Mouse (Mus musculus): ENCODE data around the gene Ptges2. TPM values are rescaled to one million over a fixed set of nuclear protein-coding genes. Genes with fewer than 3 reads are reported as not detected.
A peak's percentile ranks its signal among the peaks of the same experiment; 100 is the strongest.

Gene Ptges2
- polyA plus RNA-seq, 1 experiment from 2014 or later = 11.0 TPM

- no peak for ATAC-seq (ENCODE audit: low read depth)
- peak within 1 kb of the TSS; percentile 96 for H3K4me2 ChIP-seq (ENCODE audit: low read depth, low read length)
These were observed 54.4 kb downstream of the Ptges2 start, which contains the start of gene Naif1 for GRCm38 (mm10) chr2:32449761-32450754. Naif1 (plus strand) TSS chr2:32450457.

GRCm38 (mm10) chr2:32450881-32451844 lies 55.5 kb downstream of the Ptges2 start, which contains the start of gene Slc25a25:
Slc25a25 (minus strand) TSS chr2:32451445.
- H3K27me3 ChIP-seq (ENCODE audit: control insufficient read depth, insufficient read depth, low read depth, low read length) = no peaks in the 10 kb centered on the region
- H3K36me3 ChIP-seq (ENCODE audit: control insufficient read depth, insufficient read depth) = no peaks in the 10 kb centered on the region
- H3K4me2 ChIP-seq (ENCODE audit: low read depth, low read length) = peak within 1 kb of the TSS; percentile 96
- under 1% methylated on average over 103 of the region's 103 CpGs for WGBS (ENCODE audit: insufficient replicate concordance)
- peak within 1 kb of the TSS; percentile 97 for H3K27ac ChIP-seq (ENCODE audit: low read length)
- H3K9ac ChIP-seq (ENCODE audit: low read depth, low read length) = peak within 1 kb of the TSS; percentile 92
- H3K9me3 ChIP-seq (replicated peaks; ENCODE audit: control insufficient read depth, low read length) = no peaks in the 10 kb centered on the region
- H3K4me3 ChIP-seq (ENCODE audit: low read depth, low read length) = peak within 1 kb of the TSS; percentile 90
- peak; percentile 83 for ATAC-seq (ENCODE audit: low read depth)
- H3K4me1 ChIP-seq (ENCODE audit: control insufficient read depth, low read depth, low read length) = peaks cover 50% of the 10 kb centered on the region

More at GRCm38 (mm10) chr2:32449761-32450754, 54.4 kb downstream of the Ptges2 start, which contains the start of gene Naif1:
- no peaks in the 10 kb centered on the region for H3K27me3 ChIP-seq (ENCODE audit: control insufficient read depth, insufficient read depth, low read depth, low read length)
- WGBS (ENCODE audit: insufficient replicate concordance) = 58% methylated on average over 15 of the region's 15 CpGs
- H3K36me3 ChIP-seq (ENCODE audit: control insufficient read depth, insufficient read depth) = no peaks in the 10 kb centered on the region
- peak within 1 kb of the TSS; percentile 90 for H3K4me3 ChIP-seq (ENCODE audit: low read depth, low read length)
- peak within 1 kb of the TSS; percentile 88 for H3K27ac ChIP-seq (ENCODE audit: low read length)
- no peaks in the 10 kb centered on the region for H3K9me3 ChIP-seq (replicated peaks; ENCODE audit: control insufficient read depth, low read length)
- peak within 1 kb of the TSS; percentile 92 for H3K9ac ChIP-seq (ENCODE audit: low read depth, low read length)
- H3K4me1 ChIP-seq (ENCODE audit: control insufficient read depth, low read depth, low read length) = peaks cover 50% of the 10 kb centered on the region

- peaks cover 46% of the 10 kb centered on the region for H3K4me1 ChIP-seq (ENCODE audit: control insufficient read depth, low read depth, low read length)
- no peaks in the 10 kb centered on the region for H3K9me3 ChIP-seq (replicated peaks; ENCODE audit: control insufficient read depth, low read length)
- H3K9ac ChIP-seq (ENCODE audit: low read depth, low read length) = peak overlapping the region; percentile 68
- no peaks in the 10 kb centered on the region for H3K27me3 ChIP-seq (ENCODE audit: control insufficient read depth, insufficient read depth, low read depth, low read length)
- no peaks in the 10 kb centered on the region for H3K36me3 ChIP-seq (ENCODE audit: control insufficient read depth, insufficient read depth)
- peak; percentile 93 for ATAC-seq (ENCODE audit: low read depth)
- under 1% methylated on average over 25 of the region's 25 CpGs for WGBS (ENCODE audit: insufficient replicate concordance)
- H3K27ac ChIP-seq (ENCODE audit: low read length) = peak overlapping the region; percentile 97
- peak overlapping the region; percentile 96 for H3K4me2 ChIP-seq (ENCODE audit: low read depth, low read length)
- peak overlapping the region; percentile 90 for H3K4me3 ChIP-seq (ENCODE audit: low read depth, low read length)
These were observed 56.2 kb downstream of the Ptges2 start for GRCm38 (mm10) chr2:32451870-32452372.

- H3K9ac ChIP-seq (ENCODE audit: low read depth, low read length) = peak overlapping the region; percentile 61
- H3K4me3 ChIP-seq (ENCODE audit: low read depth, low read length) = peak overlapping the region; percentile 61
- peak overlapping the region; percentile 64; the same call in 1 of the 2 replicates for H3K27ac ChIP-seq (ENCODE audit: low read length)
- H3K27me3 ChIP-seq (ENCODE audit: control insufficient read depth, insufficient read depth, low read depth, low read length) = no peaks in the 10 kb centered on the region
- H3K9me3 ChIP-seq (replicated peaks; ENCODE audit: control insufficient read depth, low read length) = no peaks in the 10 kb centered on the region
- H3K4me2 ChIP-seq (ENCODE audit: low read depth, low read length) = peak overlapping the region; percentile 72
- 83% methylated on average over 16 of the region's 16 CpGs for WGBS (ENCODE audit: insufficient replicate concordance)
- H3K4me1 ChIP-seq (ENCODE audit: control insufficient read depth, low read depth, low read length) = peaks cover 41% of the 10 kb centered on the region
- ATAC-seq (ENCODE audit: low read depth) = no peak
- no peaks in the 10 kb centered on the region for H3K36me3 ChIP-seq (ENCODE audit: control insufficient read depth, insufficient read depth)
These were observed 56.8 kb downstream of the Ptges2 start for GRCm38 (mm10) chr2:32452441-32452971.

- no peak for ATAC-seq (ENCODE audit: low read depth)
- Histone ChIP-seq H3K4me1 (ENCODE audit: control insufficient read depth, low read depth, low read length) (peaks cover 33% of the 10 kb centered on the region), H3K36me3 (ENCODE audit: control insufficient read depth, insufficient read depth) (no peaks in the 10 kb centered on the region), H3K27me3 (ENCODE audit: control insufficient read depth, insufficient read depth, low read depth, low read length) (no peaks in the 10 kb centered on the region), H3K27ac (ENCODE audit: low read length) (no peak overlapping the region), H3K9me3 (replicated peaks; ENCODE audit: control insufficient read depth, low read length) (no peaks in the 10 kb centered on the region), H3K4me3 (ENCODE audit: low read depth, low read length) (no peak overlapping the region), H3K9ac (ENCODE audit: low read depth, low read length) (no peak overlapping the region), H3K4me2 (ENCODE audit: low read depth, low read length) (no peak overlapping the region)
- 60% methylated on average over 5 of the region's 5 CpGs for WGBS (ENCODE audit: insufficient replicate concordance)
These were observed 58.1 kb downstream of the Ptges2 start for GRCm38 (mm10) chr2:32453641-32454303.

- no peak for ATAC-seq (ENCODE audit: low read depth)
- Histone ChIP-seq H3K27ac (ENCODE audit: low read length) (no peak overlapping the region), H3K4me1 (ENCODE audit: control insufficient read depth, low read depth, low read length) (peaks cover 29% of the 10 kb centered on the region), H3K9me3 (replicated peaks; ENCODE audit: control insufficient read depth, low read length) (no peaks in the 10 kb centered on the region), H3K4me3 (ENCODE audit: low read depth, low read length) (no peak overlapping the region), H3K36me3 (ENCODE audit: control insufficient read depth, insufficient read depth) (no peaks in the 10 kb centered on the region), H3K4me2 (ENCODE audit: low read depth, low read length) (no peak overlapping the region), H3K27me3 (ENCODE audit: control insufficient read depth, insufficient read depth, low read depth, low read length) (no peaks in the 10 kb centered on the region), H3K9ac (ENCODE audit: low read depth, low read length) (no peak overlapping the region)
- 78% methylated on average over 10 of the region's 10 CpGs for WGBS (ENCODE audit: insufficient replicate concordance)
These were observed 58.9 kb downstream of the Ptges2 start for GRCm38 (mm10) chr2:32454633-32455032.

GRCm38 (mm10) chr2:32455101-32455500 lies 59.4 kb downstream of the Ptges2 start:
- no peak for ATAC-seq (ENCODE audit: low read depth)
- 81% methylated on average over 8 of the region's 8 CpGs for WGBS (ENCODE audit: insufficient replicate concordance)

More at GRCm38 (mm10) chr2:32455101-32455500, 59.4 kb downstream of the Ptges2 start:
- Histone ChIP-seq H3K4me2 (ENCODE audit: low read depth, low read length) (no peak overlapping the region), H3K9ac (ENCODE audit: low read depth, low read length) (no peak overlapping the region), H3K4me1 (ENCODE audit: control insufficient read depth, low read depth, low read length) (peaks cover 24% of the 10 kb centered on the region), H3K36me3 (ENCODE audit: control insufficient read depth, insufficient read depth) (no peaks in the 10 kb centered on the region), H3K27ac (ENCODE audit: low read length) (no peak overlapping the region), H3K4me3 (ENCODE audit: low read depth, low read length) (no peak overlapping the region), H3K27me3 (ENCODE audit: control insufficient read depth, insufficient read depth, low read depth, low read length) (no peaks in the 10 kb centered on the region), H3K9me3 (replicated peaks; ENCODE audit: control insufficient read depth, low read length) (no peaks in the 10 kb centered on the region)

Data from liver, embryonic 16.5 days (tissue).